Mouse (Mus musculus): ENCODE data around the gene Tnfsf15. TPM values are rescaled to one million over a fixed set of nuclear protein-coding genes. Genes with fewer than 3 reads are reported as not detected.

Gene Tnfsf15
- polyA plus RNA-seq, 1 experiment from 2014 or later, result 0.04 TPM

- H3K9me3 ChIP-seq (replicated peaks; ENCODE audit: control insufficient read depth, low read length), result no peaks in the 10 kb centered on the region
- H3K27me3 ChIP-seq (ENCODE audit: control insufficient read depth, insufficient read depth, low read length), result no peaks in the 10 kb centered on the region
- H3K4me2 ChIP-seq, result no peak overlapping the region
- no peak overlapping the region for H3K4me3 ChIP-seq (ENCODE audit: low read depth, low read length)
- no peaks in the 10 kb centered on the region for H3K4me1 ChIP-seq (ENCODE audit: control insufficient read depth, insufficient read depth, low read length)
- no peak for ATAC-seq (replicated peaks; ENCODE audit: insufficient number of reproducible peaks, low FRiP score, low TSS enrichment)
- H3K27ac ChIP-seq (ENCODE audit: low read depth, low read length), result no peak overlapping the region
- H3K36me3 ChIP-seq (ENCODE audit: control insufficient read depth, insufficient read depth, low read length), result no peaks in the 10 kb centered on the region
- WGBS (ENCODE audit: insufficient replicate concordance), result 52% methylated on average over 4 of the region's 4 CpGs
- no peak overlapping the region for H3K9ac ChIP-seq (ENCODE audit: low read depth, low read length)
Observed at GRCm38 (mm10) chr4:63685253-63685525, 59.7 kb downstream of the Tnfsf15 start.

GRCm38 (mm10) chr4:63684412-63685252 lies 60.3 kb downstream of the Tnfsf15 start:
- H3K9me3 ChIP-seq (replicated peaks; ENCODE audit: control insufficient read depth, low read length), result no peaks in the 10 kb centered on the region
- H3K4me2 ChIP-seq, result no peak overlapping the region
- H3K27ac ChIP-seq (ENCODE audit: low read depth, low read length), result no peak overlapping the region
- no peaks in the 10 kb centered on the region for H3K36me3 ChIP-seq (ENCODE audit: control insufficient read depth, insufficient read depth, low read length)
- no peak for ATAC-seq (replicated peaks; ENCODE audit: insufficient number of reproducible peaks, low FRiP score, low TSS enrichment)
- no peak overlapping the region for H3K9ac ChIP-seq (ENCODE audit: low read depth, low read length)
- no peaks in the 10 kb centered on the region for H3K4me1 ChIP-seq (ENCODE audit: control insufficient read depth, insufficient read depth, low read length)
- no peak overlapping the region for H3K4me3 ChIP-seq (ENCODE audit: low read depth, low read length)
- no peaks in the 10 kb centered on the region for H3K27me3 ChIP-seq (ENCODE audit: control insufficient read depth, insufficient read depth, low read length)
- 78% methylated on average over 10 of the region's 10 CpGs for WGBS (ENCODE audit: insufficient replicate concordance)

GRCm38 (mm10) chr4:63683716-63684115 lies 61.2 kb downstream of the Tnfsf15 start:
- Histone ChIP-seq H3K9me3 (replicated peaks; ENCODE audit: control insufficient read depth, low read length) (no peaks in the 10 kb centered on the region), H3K4me3 (ENCODE audit: low read depth, low read length) (no peak overlapping the region), H3K4me2 (no peak overlapping the region), H3K27me3 (ENCODE audit: control insufficient read depth, insufficient read depth, low read length) (no peaks in the 10 kb centered on the region), H3K9ac (ENCODE audit: low read depth, low read length) (no peak overlapping the region), H3K27ac (ENCODE audit: low read depth, low read length) (no peak overlapping the region), H3K4me1 (ENCODE audit: control insufficient read depth, insufficient read depth, low read length) (no peaks in the 10 kb centered on the region), H3K36me3 (ENCODE audit: control insufficient read depth, insufficient read depth, low read length) (no peaks in the 10 kb centered on the region)
- 88% methylated on average over 6 of the region's 6 CpGs for WGBS (ENCODE audit: insufficient replicate concordance)
- ATAC-seq (replicated peaks; ENCODE audit: insufficient number of reproducible peaks, low FRiP score, low TSS enrichment), result no peak

GRCm38 (mm10) chr4:63683056-63683455 lies 61.9 kb downstream of the Tnfsf15 start:
- WGBS (ENCODE audit: insufficient replicate concordance), result 83% methylated on average over 11 of the region's 11 CpGs
- Histone ChIP-seq H3K9ac (ENCODE audit: low read depth, low read length) (no peak overlapping the region), H3K36me3 (ENCODE audit: control insufficient read depth, insufficient read depth, low read length) (no peaks in the 10 kb centered on the region), H3K27ac (ENCODE audit: low read depth, low read length) (no peak overlapping the region), H3K4me1 (ENCODE audit: control insufficient read depth, insufficient read depth, low read length) (no peaks in the 10 kb centered on the region), H3K9me3 (replicated peaks; ENCODE audit: control insufficient read depth, low read length) (no peaks in the 10 kb centered on the region), H3K4me2 (no peak overlapping the region), H3K27me3 (ENCODE audit: control insufficient read depth, insufficient read depth, low read length) (no peaks in the 10 kb centered on the region), H3K4me3 (ENCODE audit: low read depth, low read length) (no peak overlapping the region)
- no peak for ATAC-seq (replicated peaks; ENCODE audit: insufficient number of reproducible peaks, low FRiP score, low TSS enrichment)

- no peak for ATAC-seq (replicated peaks; ENCODE audit: insufficient number of reproducible peaks, low FRiP score, low TSS enrichment)
- Histone ChIP-seq H3K4me1 (ENCODE audit: control insufficient read depth, insufficient read depth, low read length) (no peaks in the 10 kb centered on the region), H3K36me3 (ENCODE audit: control insufficient read depth, insufficient read depth, low read length) (no peaks in the 10 kb centered on the region), H3K27me3 (ENCODE audit: control insufficient read depth, insufficient read depth, low read length) (no peaks in the 10 kb centered on the region), H3K27ac (ENCODE audit: low read depth, low read length) (no peak overlapping the region), H3K4me2 (no peak overlapping the region), H3K9me3 (replicated peaks; ENCODE audit: control insufficient read depth, low read length) (no peaks in the 10 kb centered on the region), H3K4me3 (ENCODE audit: low read depth, low read length) (no peak overlapping the region), H3K9ac (ENCODE audit: low read depth, low read length) (no peak overlapping the region)
- 64% methylated on average over 2 of the region's 2 CpGs for WGBS (ENCODE audit: insufficient replicate concordance)
Observed at GRCm38 (mm10) chr4:63682441-63682840, 62.5 kb downstream of the Tnfsf15 start.

DNA sequence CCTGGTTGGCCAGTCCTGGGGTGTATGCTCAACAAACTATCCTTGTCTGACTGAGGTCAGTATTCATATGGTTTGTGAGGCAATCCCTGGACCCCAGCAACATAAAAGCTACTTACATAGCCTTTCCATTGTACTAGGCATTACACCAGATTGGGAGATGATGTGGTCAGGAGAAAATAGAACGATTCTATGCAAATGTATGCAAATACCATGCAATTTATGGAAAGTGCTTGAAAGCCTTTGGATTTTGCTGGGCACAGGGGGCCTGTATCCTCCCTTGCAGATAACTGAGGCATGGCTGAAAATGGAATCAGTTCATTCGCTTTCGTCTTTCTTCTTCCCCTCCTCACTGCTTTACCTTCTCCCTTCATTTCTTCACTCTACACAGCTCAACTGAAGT lies 63.4 kb downstream of the Tnfsf15 start:
- Histone ChIP-seq H3K9me3 (replicated peaks; ENCODE audit: control insufficient read depth, low read length) (no peaks in the 10 kb centered on the region), H3K27me3 (ENCODE audit: control insufficient read depth, insufficient read depth, low read length) (no peaks in the 10 kb centered on the region), H3K4me2 (no peak overlapping the region), H3K9ac (ENCODE audit: low read depth, low read length) (no peak overlapping the region), H3K4me3 (ENCODE audit: low read depth, low read length) (no peak overlapping the region), H3K4me1 (ENCODE audit: control insufficient read depth, insufficient read depth, low read length) (no peaks in the 10 kb centered on the region), H3K36me3 (ENCODE audit: control insufficient read depth, insufficient read depth, low read length) (no peaks in the 10 kb centered on the region), H3K27ac (ENCODE audit: low read depth, low read length) (no peak overlapping the region)
- no peak for ATAC-seq (replicated peaks; ENCODE audit: insufficient number of reproducible peaks, low FRiP score, low TSS enrichment)
- 86% methylated on average over 3 of the region's 3 CpGs for WGBS (ENCODE audit: insufficient replicate concordance)

Other genes starting within 250 kb of the Tnfsf15 start
- gene Whrn, start 249.1 kb downstream of the Tnfsf15 start, polyA plus RNA-seq (2014; fragmentation: Nextera tagmentation; extraction: Ambion mirVana), result 3.3 and 4.7 TPM in 2 replicates
- gene Atp6v1g1, start 200.3 kb downstream of the Tnfsf15 start, polyA plus RNA-seq (2014; fragmentation: Nextera tagmentation; extraction: Ambion mirVana), result 213 and 221 TPM in 2 replicates
- 5.5 and 5.8 TPM in 2 replicates for gene Tmem268, start 186.3 kb downstream of the Tnfsf15 start, polyA plus RNA-seq (2014; fragmentation: Nextera tagmentation; extraction: Ambion mirVana)
- gene Gm11213, start 139.9 kb downstream of the Tnfsf15 start, polyA plus RNA-seq (2014; fragmentation: Nextera tagmentation; extraction: Ambion mirVana), result not detected in 2 replicates
- not detected in 2 replicates for gene Tex48, start 122.7 kb downstream of the Tnfsf15 start, polyA plus RNA-seq (2014; fragmentation: Nextera tagmentation; extraction: Ambion mirVana)
- not detected in 2 replicates for gene Gm11214, start 81.7 kb downstream of the Tnfsf15 start, polyA plus RNA-seq (2014; fragmentation: Nextera tagmentation; extraction: Ambion mirVana)
- not detected in 2 replicates for gene Tnfsf8, start 116.2 kb upstream of the Tnfsf15 start, polyA plus RNA-seq (2014; fragmentation: Nextera tagmentation; extraction: Ambion mirVana)

Data from heart, embryonic 11.5 days (tissue).